Mouse (Mus musculus) R1 (cell line): ENCODE data around the gene Zfp945.

ENCODE experiments used
- DNase-seq: peaks from one replicate; pipeline ENCODE4 v3.0.0-alpha.2; 2018; ENCODE audit warnings: low read depth, low spot score

The Zfp945 gene

DNA sequence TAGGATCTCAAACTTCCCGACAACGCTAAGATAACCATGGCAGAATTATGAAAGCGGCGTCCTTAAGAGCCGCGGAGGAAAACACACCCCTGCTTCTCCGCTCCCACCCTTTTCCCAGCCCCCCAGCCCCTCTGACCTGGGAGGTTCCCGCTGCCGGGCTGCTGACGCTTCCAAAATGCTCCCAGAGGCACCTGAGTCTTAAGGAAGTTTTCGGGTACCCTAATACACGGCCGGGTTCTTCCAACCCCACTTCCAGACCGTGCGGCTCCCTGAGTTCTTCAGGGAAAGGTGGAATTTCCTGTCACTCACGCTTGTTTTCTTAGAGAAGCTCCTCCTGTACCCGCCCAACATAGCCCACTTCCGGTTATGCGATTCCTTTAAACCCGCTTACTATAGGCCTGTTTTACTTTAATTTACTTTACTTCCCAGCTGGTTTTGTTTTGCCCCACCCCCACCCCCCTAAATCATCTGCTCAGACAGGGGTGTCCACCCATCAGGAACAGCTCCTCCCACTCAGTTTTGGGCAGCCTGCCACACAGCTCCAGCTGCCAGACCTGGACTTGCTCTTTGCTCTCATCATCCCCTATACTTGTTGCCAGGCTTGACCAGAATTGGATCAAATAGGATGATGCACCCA is at the start of gene Zfp945:
Zfp945 (minus strand) TSS at position 290 of the 637 bp plus-strand sequence.
- DNase-seq = peak; percentile 94

DNA sequence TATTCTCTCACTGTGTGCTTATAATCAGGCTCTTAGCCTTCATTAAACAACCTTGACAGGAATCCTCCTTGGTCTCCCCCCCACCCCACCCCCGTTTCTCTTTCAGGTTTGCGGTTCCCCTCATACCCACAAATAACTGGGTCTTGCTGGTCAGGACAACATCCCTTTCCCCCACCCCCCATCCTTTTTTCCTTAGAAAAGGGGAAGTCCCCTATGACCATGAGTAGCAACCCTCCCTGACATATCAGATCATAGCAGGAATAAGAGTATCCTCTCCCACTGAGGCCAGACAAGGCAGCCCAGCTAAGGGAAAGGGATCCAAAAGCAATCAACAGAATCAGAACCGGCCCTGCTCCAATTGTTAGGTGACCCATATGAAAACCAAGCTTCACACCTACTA is 21.4 kb upstream of the Zfp945 start:
- DNase-seq = peak; percentile 2

DNA sequence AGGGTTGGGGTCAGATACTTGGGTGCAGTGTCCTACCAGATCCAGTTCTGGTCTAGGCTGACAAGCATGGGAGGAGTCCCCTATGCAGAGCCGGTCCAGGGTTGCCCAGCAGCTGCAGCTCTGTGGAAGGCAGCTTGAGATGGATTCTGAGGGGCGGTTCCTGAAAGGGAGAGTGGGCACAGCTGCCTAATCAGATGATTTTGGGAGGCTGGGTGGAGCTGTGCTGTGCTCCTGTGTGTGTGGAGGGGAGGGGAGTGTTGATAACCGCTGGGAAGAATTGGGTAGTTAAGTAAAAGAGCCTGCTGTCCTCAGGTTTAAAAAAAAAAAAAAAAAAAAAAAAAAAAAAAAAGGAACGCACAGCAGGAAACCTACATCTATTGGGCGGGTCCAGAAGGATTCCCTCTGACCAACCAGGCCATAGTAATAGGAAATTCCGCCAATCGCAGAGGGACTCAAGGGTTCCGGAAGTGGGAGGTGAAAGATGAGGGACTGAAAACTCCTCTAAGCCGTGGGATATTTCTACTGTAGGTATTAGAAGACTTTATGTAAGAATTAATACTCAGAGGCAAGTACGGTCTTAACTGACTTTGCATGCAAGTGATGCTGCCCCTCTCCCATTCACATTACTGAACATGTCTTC is 17.2 kb upstream of the Zfp945 start:
- DNase-seq = peak; percentile 8

DNA sequence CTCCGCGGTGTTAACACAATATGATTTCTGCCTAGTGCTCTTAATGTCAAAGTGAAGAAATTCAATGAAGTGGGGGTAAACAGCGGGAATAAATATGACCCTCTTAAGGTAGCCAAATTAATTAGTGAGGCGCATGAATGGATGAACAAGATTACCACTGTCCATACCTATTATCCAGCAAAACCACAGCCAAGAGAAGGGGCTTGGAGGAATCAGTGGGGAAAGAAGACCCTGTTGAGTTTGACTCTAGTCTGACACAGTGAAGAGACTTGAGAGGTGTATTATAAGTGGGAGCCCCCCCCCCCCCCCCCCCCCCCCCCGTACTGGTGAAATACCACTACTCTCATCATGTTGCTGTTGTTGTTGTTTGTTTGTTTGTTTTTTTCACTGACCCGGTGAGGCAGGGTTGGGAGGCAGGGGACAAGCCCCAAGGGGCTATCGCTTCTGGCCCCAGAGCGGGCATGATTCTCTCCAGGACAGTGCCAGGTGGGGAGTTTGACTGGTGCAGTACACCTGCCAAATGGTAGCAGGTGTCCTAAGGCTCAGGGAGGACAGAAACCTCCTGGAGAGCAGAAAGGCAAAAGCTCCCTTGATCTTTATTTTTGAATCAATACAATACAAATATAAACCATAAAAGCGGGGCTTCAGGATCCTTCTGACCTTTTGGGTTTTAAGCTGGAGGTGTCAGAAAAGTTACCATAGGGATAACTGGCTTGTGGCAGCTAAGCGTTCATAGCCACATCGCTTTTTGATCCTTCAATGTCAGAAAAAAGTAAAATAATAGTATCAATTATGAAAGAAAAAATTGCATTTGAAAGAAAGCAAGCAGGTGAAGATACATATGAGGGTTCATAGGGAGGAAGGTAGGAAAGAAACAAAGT is 10.7 kb upstream of the Zfp945 start:
- peak; percentile 53 for DNase-seq

DNA sequence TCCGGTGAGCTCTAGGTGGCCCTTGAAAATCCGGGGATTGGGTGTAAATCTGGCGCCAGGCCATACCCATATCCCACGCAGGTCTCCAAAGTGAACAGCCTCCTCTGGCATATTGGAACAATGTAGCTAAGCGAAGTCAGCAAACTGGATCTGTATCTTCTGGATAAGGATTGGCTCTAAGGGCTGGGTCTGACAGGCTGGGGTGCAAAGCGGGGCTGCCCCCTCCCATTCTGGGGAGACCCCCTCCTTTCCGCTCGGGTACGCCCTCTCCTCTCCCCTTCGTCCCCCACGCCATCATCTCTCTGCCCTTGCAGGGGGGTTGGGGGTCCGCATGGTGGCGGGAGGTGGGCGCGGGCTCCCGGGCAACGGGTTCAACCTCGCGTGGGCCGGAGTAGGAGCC is 9.4 kb upstream of the Zfp945 start:
- DNase-seq = peak; percentile 77

DNA sequence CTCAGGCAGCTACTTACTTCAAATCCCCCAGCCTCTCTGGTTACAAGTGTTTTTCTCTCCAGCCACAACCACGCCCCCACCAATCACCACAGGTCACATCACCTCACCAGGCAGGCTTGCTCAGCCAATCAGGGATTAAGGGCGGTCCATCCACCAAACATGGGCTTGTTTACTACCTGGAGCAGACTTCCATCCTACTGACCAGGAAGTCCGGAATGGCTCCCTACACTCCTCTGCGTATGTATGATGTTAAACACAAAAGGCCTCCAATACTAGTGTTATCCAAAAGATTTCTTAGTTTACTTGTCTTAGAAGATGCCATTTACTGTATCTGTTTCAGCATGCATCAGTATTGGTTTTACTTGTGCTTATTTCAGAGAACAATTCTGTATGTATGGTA is 8.6 kb upstream of the Zfp945 start:
- DNase-seq = peak; percentile 77

DNA sequence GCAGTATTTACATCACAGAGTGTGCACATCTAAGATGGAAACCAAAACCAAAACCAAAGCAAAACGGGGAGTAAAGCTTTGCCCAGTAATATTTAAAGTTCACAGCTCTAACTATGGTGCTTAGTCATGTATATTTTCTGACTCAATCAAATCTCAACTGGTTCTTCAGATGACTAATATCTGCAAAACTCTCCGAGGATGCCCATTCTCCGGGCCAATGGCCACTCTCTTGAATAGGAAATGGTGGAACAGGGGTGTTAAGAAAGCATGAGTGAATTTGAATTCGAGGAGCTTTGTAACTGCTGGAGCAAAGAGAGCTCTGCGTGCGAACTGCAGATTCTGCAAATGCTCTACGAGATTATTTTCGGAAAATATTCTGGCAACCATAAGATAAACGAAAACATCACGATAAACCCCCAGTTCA is 501 bp downstream of the Zfp945 start:
- no peak for DNase-seq

DNA sequence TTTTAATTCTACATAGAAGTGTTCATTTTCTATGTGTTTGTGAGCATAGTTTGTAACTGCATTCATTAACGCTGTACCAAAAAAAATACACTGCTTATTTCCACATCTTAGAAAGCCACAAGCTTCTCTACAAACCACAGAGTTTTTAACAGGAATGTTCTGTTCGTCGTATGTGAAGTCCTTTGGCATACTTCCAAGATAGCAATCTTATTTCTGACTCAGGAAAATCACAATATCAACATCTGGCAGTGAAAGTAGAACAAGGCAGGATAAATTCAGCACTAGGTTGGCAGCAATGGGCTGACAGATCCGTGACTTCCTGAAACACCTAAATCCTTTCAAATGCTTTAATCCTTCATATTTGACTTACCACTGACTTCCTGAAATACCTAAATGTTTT is 45.8 kb downstream of the Zfp945 start:
- DNase-seq = no peak

DNA sequence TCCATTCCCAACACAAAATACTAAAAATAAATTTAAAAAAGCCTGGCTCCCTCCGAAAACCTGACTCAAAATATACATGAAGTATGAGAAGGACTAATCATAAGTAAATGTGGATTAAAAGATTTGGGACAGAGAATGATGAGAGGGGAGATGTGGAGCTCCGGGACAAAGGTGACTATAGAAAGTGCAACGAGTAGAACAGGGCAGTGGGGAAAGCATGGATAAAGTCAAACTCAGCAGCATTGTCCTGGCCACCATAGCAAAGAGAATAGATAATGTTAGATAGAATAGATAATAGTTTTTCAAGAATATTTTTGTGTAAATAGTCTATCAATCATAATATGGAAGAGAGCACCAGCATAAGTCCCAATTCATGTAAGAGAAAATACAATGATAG is 48.7 kb downstream of the Zfp945 start:
- no peak for DNase-seq

DNA sequence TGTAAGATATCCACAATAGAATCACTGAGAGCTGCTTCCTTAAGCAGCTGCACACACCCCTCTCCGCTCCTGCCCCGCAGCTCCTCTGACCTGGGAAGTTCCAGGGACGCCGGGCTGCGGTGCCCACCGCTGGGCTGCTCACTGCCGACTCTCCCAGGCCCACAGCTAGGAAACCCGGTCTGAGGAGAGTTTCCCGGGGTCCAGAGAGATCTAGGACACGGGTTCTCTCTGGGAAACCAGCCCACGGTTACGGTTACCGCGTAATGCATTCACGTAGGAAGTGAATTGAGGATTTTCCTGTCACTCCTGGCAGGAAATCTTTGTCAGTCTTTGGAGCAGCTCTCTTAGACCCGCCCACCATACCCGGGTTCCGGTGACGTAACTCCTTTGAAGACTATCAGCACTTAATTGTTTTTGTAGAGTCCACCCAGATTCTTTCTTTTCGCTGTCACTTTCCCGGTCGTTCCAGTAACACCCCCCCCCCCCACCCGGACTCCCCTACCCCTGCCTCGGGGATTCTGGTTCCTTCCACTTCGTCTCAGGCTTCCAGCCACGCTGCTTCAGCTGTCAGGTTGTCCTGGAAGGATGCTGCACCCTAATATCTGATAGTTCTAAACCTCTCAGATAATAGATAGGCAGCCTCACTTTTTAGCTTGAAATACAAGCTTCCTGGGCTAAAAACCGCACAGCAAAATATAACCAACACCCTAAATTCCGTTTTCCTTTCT is 49.3 kb downstream of the Zfp945 start:
- peak; percentile 91 for DNase-seq

DNA sequence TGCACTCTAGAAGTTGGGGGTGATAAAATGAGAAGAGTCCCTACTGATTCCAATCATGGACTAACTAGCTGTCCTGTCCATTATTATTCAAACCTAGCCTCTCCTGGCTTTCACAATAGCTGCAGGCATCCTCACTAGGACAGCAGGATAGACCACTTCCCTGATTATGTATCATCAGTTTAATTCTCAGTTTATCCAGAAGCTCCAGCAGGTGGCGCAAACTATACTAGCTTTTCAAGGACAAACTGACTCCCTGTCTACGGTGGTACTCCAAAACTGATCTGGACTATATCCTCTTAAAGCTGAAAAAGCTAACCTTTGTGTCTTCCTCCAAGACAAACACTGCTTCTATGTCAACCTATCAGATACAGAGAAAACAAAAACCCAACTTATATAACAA is 67.2 kb downstream of the Zfp945 start:
- DNase-seq = peak; percentile 59
